Comparison of ENCODE assay signal across 8 mouse cellular contexts in the genomic region with DNA sequence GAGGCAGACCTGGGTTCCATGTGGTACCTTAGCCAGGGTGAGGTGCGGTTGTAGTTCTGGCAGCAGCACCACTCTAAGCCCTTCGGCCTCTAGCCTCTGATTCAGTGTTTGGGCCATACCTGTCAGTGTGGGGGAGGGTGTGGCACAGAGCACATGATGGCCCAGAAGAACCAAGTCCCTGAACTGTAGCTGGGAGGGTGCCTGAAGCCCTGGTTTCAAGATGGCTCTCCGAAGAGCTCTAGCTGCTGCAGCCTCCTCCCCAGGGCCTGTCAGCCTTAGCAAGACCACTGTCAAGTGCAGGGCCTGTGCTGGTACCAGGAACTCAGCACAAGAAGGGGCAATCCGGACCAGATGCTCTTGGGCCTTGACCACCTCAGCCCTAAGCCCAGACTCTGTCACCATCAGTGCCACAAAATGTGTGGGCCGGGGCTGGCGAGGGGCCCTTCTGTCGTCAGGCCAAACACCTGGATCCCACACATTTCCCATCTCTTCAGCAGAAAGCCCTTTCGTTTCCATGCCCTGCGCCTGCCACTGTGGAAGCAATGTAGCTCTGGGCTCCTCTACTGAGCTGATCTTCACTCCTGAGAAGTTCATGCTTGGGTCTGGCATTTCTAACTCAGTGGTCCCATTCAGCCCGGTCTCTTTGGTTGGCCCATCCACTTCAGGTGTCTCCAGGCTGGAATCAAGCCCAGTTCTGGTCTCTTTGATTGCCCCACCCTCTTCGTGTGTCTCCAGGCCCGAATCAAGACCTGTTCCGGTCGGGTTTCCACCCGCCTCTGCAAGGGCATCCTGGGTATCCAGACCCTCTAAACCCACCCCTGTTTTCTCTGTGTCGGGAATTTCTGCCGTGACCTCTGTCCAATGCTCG. TPM values are rescaled to one million over a fixed set of nuclear protein-coding genes. Genes with fewer than 3 reads are reported as not detected.
A peak's percentile ranks its signal among the peaks of the same experiment; 100 is the strongest.
DNase-seq lines count a peak whose midpoint lies in the region; ATAC-seq and TF ChIP-seq lines count a peak whose summit lies in the region.

No protein-coding gene starts in this region.

- peaks cover 13% of the 10 kb centered on the region; the same call in 1 of the 2 replicates for H3K27me3 ChIP-seq in thymus, adult 2 months (ENCODE audit: control insufficient read depth, insufficient read depth, low read length)
- peaks cover 3% of the 10 kb centered on the region for H3K27me3 ChIP-seq in heart, embryonic 16.5 days (ENCODE audit: control insufficient read depth, insufficient read depth, low read length)

- peak overlapping the region; percentile 83 for H3K4me2 ChIP-seq in heart, embryonic 16.5 days (ENCODE audit: low read depth, low read length)

- no peak for TF ChIP-seq CTCF in thymus, adult 2 months (IDR thresholded peaks at IDR 0.05; ENCODE audit: borderline replicate concordance, control insufficient read depth, extremely low read depth, insufficient read depth, low read length, poor library complexity)

- peaks cover 18% of the 10 kb centered on the region for H3K4me1 ChIP-seq in thymus, adult 2 months (replicated peaks; ENCODE audit: control insufficient read depth, insufficient read depth, low read length)
- H3K4me1 ChIP-seq in heart, embryonic 16.5 days (ENCODE audit: control insufficient read depth, insufficient read depth, low read length), result peaks cover 24% of the 10 kb centered on the region

- TF ChIP-seq POLR2A in thymus, adult 2 months (IDR thresholded peaks at IDR 0.05; ENCODE audit: control insufficient read depth, extremely low read depth, insufficient read depth, low read length, poor library complexity), result no peak

- peaks cover 37% of the 10 kb centered on the region for H3K36me3 ChIP-seq in thymus, adult 2 months (ENCODE audit: control insufficient read depth, insufficient read depth, low read length)
- peaks cover 38% of the 10 kb centered on the region for H3K36me3 ChIP-seq in heart, embryonic 16.5 days (ENCODE audit: control insufficient read depth, insufficient read depth)

- no peaks in the 10 kb centered on the region for H3K9me3 ChIP-seq in heart, embryonic 16.5 days (replicated peaks; ENCODE audit: control insufficient read depth, low read length)

- peak overlapping the region; percentile 92 for H3K9ac ChIP-seq in heart, embryonic 16.5 days (ENCODE audit: low read length)

- 40% methylated on average over 18 of the region's 18 CpGs for WGBS in thymus, adult 2 months
- 26% methylated on average over 18 of the region's 18 CpGs for WGBS in heart, embryonic 16.5 days

- ATAC-seq in heart, embryonic 16.5 days (replicated peaks; ENCODE audit: extremely low read depth, insufficient read depth, low FRiP score), result peak; percentile 8; the same call in 1 of the 2 replicates

- peak; percentile 95 for DNase-seq in heart, adult 11 months
- no peak for DNase-seq in heart, adult 9 months (ENCODE audit: low spot score in 2 of 2)
- no peak for DNase-seq in thymus, adult 2 months
- no peak for DNase-seq in thymus, postnatal 14 days
- peak; percentile 32 for DNase-seq in lung, postnatal 25 days (ENCODE audit: low spot score)
- no peak for DNase-seq in ovary, postnatal 10 days (ENCODE audit: low spot score)
- DNase-seq in adrenal gland, postnatal 36 days, result no peak

- H3K4me3 ChIP-seq in thymus, adult 2 months (ENCODE audit: control insufficient read depth, insufficient read depth, low read length), result peak overlapping the region; percentile 97
- H3K4me3 ChIP-seq in heart, embryonic 16.5 days (ENCODE audit: low read length), result peak overlapping the region; percentile 85

- peak overlapping the region; percentile 75 for H3K27ac ChIP-seq in thymus, adult 2 months (ENCODE audit: control insufficient read depth, insufficient read depth, low read length)
- peak overlapping the region; percentile 96 for H3K27ac ChIP-seq in heart, embryonic 16.5 days (ENCODE audit: low read length)

RNA-seq across cellular contexts. Expression of gene Leng9, which starts 1.6 kb away (rescaled TPM):
- polyA plus RNA-seq in thymus, adult 2 months (2012; rRNA removed), result 10.5 and 11.5 TPM in 2 replicates
- 3.1 and 3.2 TPM in 2 replicates for polyA plus RNA-seq in heart, embryonic 16.5 days (2015; fragmentation: Nextera tagmentation; extraction: Ambion mirVana)
- 10 to 100 TPM; 11.4 to 17.6 TPM for total RNA-seq in adrenal gland, postnatal 36 days (2021)

RNA-seq across cellular contexts. Expression of gene Leng8, which starts 11.7 kb away (rescaled TPM):
- polyA plus RNA-seq in thymus, adult 2 months (2012; rRNA removed), result 1,109 and 1,332 TPM in 2 replicates
- 47.8 and 50.5 TPM in 2 replicates for polyA plus RNA-seq in heart, embryonic 16.5 days (2015; fragmentation: Nextera tagmentation; extraction: Ambion mirVana)
- 10 to 100 TPM; 70.0 to 88.7 TPM for total RNA-seq in adrenal gland, postnatal 36 days (2021)

RNA-seq across cellular contexts. Expression of gene Cdc42ep5, which starts 16.1 kb away (rescaled TPM):
- polyA plus RNA-seq in thymus, adult 2 months (2012; rRNA removed), result 6.5 and 9.7 TPM in 2 replicates
- 22.7 and 24.8 TPM in 2 replicates for polyA plus RNA-seq in heart, embryonic 16.5 days (2015; fragmentation: Nextera tagmentation; extraction: Ambion mirVana)
- 10 to 100 TPM; 35.5 to 48.5 TPM for total RNA-seq in adrenal gland, postnatal 36 days (2021)

RNA-seq across cellular contexts. Expression of gene Ttyh1, which starts 29.4 kb away (rescaled TPM):
- polyA plus RNA-seq in thymus, adult 2 months (2012; rRNA removed), result 1.1 and 1.8 TPM in 2 replicates
- 1.3 and 2.0 TPM in 2 replicates for polyA plus RNA-seq in heart, embryonic 16.5 days (2015; fragmentation: Nextera tagmentation; extraction: Ambion mirVana)
- total RNA-seq in adrenal gland, postnatal 36 days (2021), result 1 to 10 TPM; 1.9 to 3.5 TPM

Comparison
In these comparisons a context has a peak if more than half of its experiments do, and no peak if none do; other contexts are left out.
1. DNase-seq: peak in heart, adult 11 months (single experiment) and lung, postnatal 25 days (single experiment); none in heart, adult 9 months (0 of 2), thymus, adult 2 months (single experiment), thymus, postnatal 14 days (single experiment), ovary, postnatal 10 days (single experiment) and adrenal gland, postnatal 36 days (0 of 2).
2. RNA of gene Leng8, which starts 11.7 kb away (polyA plus RNA-seq): 1,109 to 1,332 TPM in thymus, adult 2 months; 47.8 to 50.5 TPM in heart, embryonic 16.5 days; every median in the first group is over 10 times any median in the second.